Mouse (Mus musculus) CH12.LX (cell line): ENCODE measurements around the gene B9d2.

Experiments used
- BHLHE40 ChIP-seq: IDR thresholded peaks from 2 replicates; pipeline ENCODE4 v1.6.1; 2011; ENCODE audit warnings: mild to moderate bottlenecking, low read depth, low read length, improper control_type of control experiment
- CHD1 ChIP-seq: IDR thresholded peaks from 2 replicates; pipeline ENCODE4 v1.6.1; 2012; ENCODE audit warnings: low read depth, low read length, improper control_type of control experiment, inconsistent platforms
- CTCF ChIP-seq, 2 experiments: IDR thresholded peaks in 1 of 2; conservative IDR thresholded peaks in 1 of 2; 2 replicates each; pipeline ENCODE4 v1.5.1; 2011 to 2012; ENCODE audit warnings: low read depth in 2 of 2, low read length in 2 of 2, improper control_type of control experiment in 1 of 2, inconsistent platforms in 1 of 2, mild to moderate bottlenecking in 1 of 2, moderate library complexity in 1 of 2
- E2F4 ChIP-seq: IDR thresholded peaks from 2 replicates; pipeline ENCODE4 v1.6.1; 2011; ENCODE audit warnings: low read depth, low read length, improper control_type of control experiment; ENCODE audit not compliant: insufficient replicate concordance
- HCFC1 ChIP-seq: IDR thresholded peaks from 2 replicates; pipeline ENCODE4 v1.6.1; 2012; ENCODE audit warnings: low read depth, mild to moderate bottlenecking, inconsistent platforms, low read length, improper control_type of control experiment
- MEF2A ChIP-seq: IDR thresholded peaks from 2 replicates; pipeline ENCODE4 v1.6.1; 2014; ENCODE audit warnings: low read depth, mild to moderate bottlenecking, inconsistent platforms, low read length, improper control_type of control experiment, borderline replicate concordance
- NELFE ChIP-seq: IDR thresholded peaks from 2 replicates; pipeline ENCODE4 v1.6.1; 2011; ENCODE audit warnings: low read depth, low read length, improper control_type of control experiment
- NRF1 ChIP-seq: IDR thresholded peaks from 2 replicates; pipeline ENCODE4 v1.6.1; 2014; ENCODE audit warnings: low read depth, mild to moderate bottlenecking, inconsistent platforms, low read length, improper control_type of control experiment, moderate library complexity
- POLR2A ChIP-seq: IDR thresholded peaks from 2 replicates; pipeline ENCODE4 v1.6.1; 2011; ENCODE audit warnings: low read depth, mild to moderate bottlenecking, improper control_type of control experiment, low read length
- RAD21 ChIP-seq: IDR thresholded peaks from 2 replicates; pipeline ENCODE4 v1.6.1; 2011; ENCODE audit warnings: low read depth, mild to moderate bottlenecking, low read length, improper control_type of control experiment, moderate library complexity
- TBP ChIP-seq: conservative IDR thresholded peaks from 2 replicates; pipeline ENCODE4 v1.6.1; 2011; ENCODE audit warnings: low read depth, low read length, improper control_type of control experiment
- UBTF ChIP-seq: IDR thresholded peaks from 2 replicates; pipeline ENCODE4 v1.6.1; 2012; ENCODE audit warnings: low read depth, mild to moderate bottlenecking, inconsistent platforms, low read length, improper control_type of control experiment, moderate library complexity
- ZNF384 ChIP-seq: IDR thresholded peaks from 2 replicates; pipeline ENCODE4 v1.6.1; 2012; ENCODE audit warnings: low read depth, low read length, improper control_type of control experiment, inconsistent platforms

DNA sequence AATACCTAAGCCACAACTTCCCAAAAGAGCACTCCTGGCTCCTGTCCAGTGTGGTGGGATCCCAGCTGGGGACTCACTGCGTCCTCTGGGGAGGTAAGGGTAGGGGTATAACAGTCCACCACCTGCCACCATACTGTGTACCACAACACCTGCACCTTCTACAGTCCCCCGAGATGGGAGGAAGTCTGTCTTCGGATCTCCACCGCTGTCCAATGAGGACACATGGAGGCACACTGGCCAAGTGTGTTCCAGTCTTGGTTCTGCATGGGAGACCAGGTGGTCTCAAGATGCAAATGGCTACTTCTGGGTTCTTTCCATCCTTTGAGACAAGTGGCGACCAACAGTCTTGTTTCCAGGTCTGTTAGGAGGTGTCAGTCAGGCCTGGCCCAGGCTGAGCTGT lies 30.6 kb downstream of the B9d2 start:
- TF ChIP-seq MEF2A (no peak), POLR2A (no peak; the same call in 1 of the 2 replicates), TBP (no peak), CHD1 (no peak), ZNF384 (no peak), CTCF (conservative IDR thresholded peaks at IDR 0.05 in 1 of 2, IDR thresholded peaks at IDR 0.05 in 1 of 2; ENCODE audit: low read depth in 2 of 2, low read length in 2 of 2) (no peak), BHLHE40 (no peak; the same call in 1 of the 2 replicates), NRF1 (no peak), E2F4 (no peak), UBTF (no peak), NELFE (no peak), HCFC1 (no peak), RAD21 (no peak)
